Mouse (Mus musculus) midbrain, postnatal 0 days (tissue): ENCODE data around the gene Rfxank. TPM values are rescaled to one million over a fixed set of nuclear protein-coding genes. Genes with fewer than 3 reads are reported as not detected.

Source experiments
- ATAC-seq: fragments of 200-750 bp; cut with Nextera tagmentation; 2 replicates; pipeline ENCODE4 v1.8.0; 2017; ENCODE audit warnings: moderate number of reproducible peaks, mild to moderate bottlenecking, moderate TSS enrichment, moderate library complexity; ENCODE audit not compliant: low FRiP score
- DNase-seq: peaks from one replicate; pipeline ENCODE4 v3.0.0-alpha.2; 2015; ENCODE audit warnings: low spot score
- H3K27ac ChIP-seq: fragments of 300-500 bp; sonication (generic); 2 replicates; pipeline ENCODE4 v1.5.1; 2014; ENCODE audit warnings: low read depth, mild to moderate bottlenecking, low read length, mixed read lengths
- H3K27me3 ChIP-seq: fragments of 300-500 bp; sonication (generic); 2 replicates; pipeline ENCODE4 v1.6.1; 2014; ENCODE audit warnings: low read length, control low read depth, mixed read lengths; ENCODE audit not compliant: insufficient read depth
- H3K36me3 ChIP-seq: fragments of 300-500 bp; sonication (generic); 2 replicates; pipeline ENCODE4 v1.6.1; 2014; ENCODE audit warnings: low read length, control low read depth, mixed read lengths; ENCODE audit not compliant: insufficient read depth
- H3K4me1 ChIP-seq: fragments of 300-500 bp; sonication (generic); 2 replicates; pipeline ENCODE4 v1.6.1; 2014; ENCODE audit warnings: mild to moderate bottlenecking, control low read depth, antibody characterized with exemption, low read length, mixed read lengths; ENCODE audit not compliant: insufficient read depth
- H3K4me2 ChIP-seq: fragments of 300-500 bp; sonication (generic); 2 replicates; pipeline ENCODE4 v1.6.1; 2014; ENCODE audit warnings: low read depth, mild to moderate bottlenecking, low read length, mixed read lengths; ENCODE audit not compliant: poor library complexity, severe bottlenecking
- H3K4me3 ChIP-seq: fragments of 300-500 bp; sonication (generic); 2 replicates; pipeline ENCODE4 v1.5.1; 2014; ENCODE audit warnings: low read depth, mild to moderate bottlenecking, low read length, moderate library complexity
- H3K9ac ChIP-seq: fragments of 300-500 bp; sonication (generic); replicated peaks from 2 replicates; pipeline ENCODE4 v1.6.1; 2014; ENCODE audit warnings: mild to moderate bottlenecking, low read length, moderate library complexity, mixed read lengths; ENCODE audit not compliant: poor library complexity, severe bottlenecking
- H3K9me3 ChIP-seq: fragments of 300-500 bp; sonication (generic); 2 replicates; pipeline ENCODE4 v1.6.1; 2016; ENCODE audit warnings: low read length, control low read depth
- CTCF ChIP-seq: IDR thresholded peaks from 2 replicates; pipeline ENCODE4 v1.5.1; 2016; ENCODE audit warnings: antibody characterized with exemption, mild to moderate bottlenecking
- WGBS: fragments of 180-500 bp; shearing (Covaris S2); extraction: QIAGEN DNeasy Blood & Tissue Kit; methylation state at CpG from one replicate; pipeline ENCODE4 v1.1.7; 2014; 5-methylcytosine and 5-hydroxymethylcytosine counted together
- polyA plus RNA-seq: library from polyadenylated mRNA; unstranded; fragments of >200 nt; fragmentation: Nextera tagmentation; extraction: Ambion mirVana; gene quantifications from 2 replicates; pipeline ENCODE4 v1.2.1, GENCODE M21; 2015
- total RNA-seq: library from RNA; depleted of rRNA; stranded (reverse); fragments of >200 nt; gene quantifications from 2 replicates; pipeline ENCODE4 v1.2.3, GENCODE M21; 2014

The Rfxank gene
- total and polyA plus RNA-seq, 2 experiments from 2014 or later: 7.4 to 12.3 TPM

DNA sequence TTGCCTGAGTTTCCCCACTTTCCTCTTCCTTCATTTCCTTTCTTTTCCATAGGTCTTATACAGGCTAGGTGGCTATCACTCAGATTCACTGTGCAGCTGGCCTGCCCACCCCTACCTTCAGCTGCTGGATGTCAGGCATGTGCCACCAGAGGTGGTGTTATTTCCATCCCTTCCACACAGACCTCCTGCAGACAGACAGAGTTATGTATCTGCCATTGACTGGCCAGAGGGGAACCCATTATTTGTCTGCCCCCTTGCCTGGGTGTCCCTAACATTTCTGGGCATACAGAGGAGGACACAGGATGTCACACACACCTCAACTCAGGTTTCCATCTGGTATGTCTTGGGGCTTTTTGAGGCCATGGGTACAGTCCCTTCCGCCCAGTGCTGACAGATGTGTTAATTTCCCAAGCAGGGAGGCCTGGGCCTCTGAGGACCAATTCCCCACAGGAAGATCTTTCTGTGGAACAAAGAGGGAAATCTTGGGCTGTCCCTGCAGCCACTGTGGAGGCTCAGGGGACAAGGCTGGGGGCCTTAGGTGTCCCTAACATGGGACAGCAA is 18.4 kb upstream of the Rfxank start:
- Histone ChIP-seq H3K4me3 (no peak overlapping the region), H3K27me3 (no peaks in the 10 kb centered on the region), H3K9me3 (no peaks in the 10 kb centered on the region), H3K9ac (no peak overlapping the region), H3K27ac (no peak overlapping the region), H3K4me2 (no peak overlapping the region), H3K36me3 (no peaks in the 10 kb centered on the region), H3K4me1 (no peaks in the 10 kb centered on the region)
- DNase-seq (no peak), ATAC-seq (no peak)
- WGBS: 100% methylated on average over 1 of the region's 1 CpGs
- TF ChIP-seq CTCF: no peak

- peak; percentile 68 for ATAC-seq
- H3K9ac ChIP-seq: no peak overlapping the region
- H3K4me3 ChIP-seq: no peak overlapping the region
- peak; percentile 75 for DNase-seq
- no peak overlapping the region for H3K27ac ChIP-seq
- no peaks in the 10 kb centered on the region for H3K9me3 ChIP-seq
- H3K36me3 ChIP-seq: no peaks in the 10 kb centered on the region
- no peaks in the 10 kb centered on the region for H3K27me3 ChIP-seq
- no peak for TF ChIP-seq CTCF
- H3K4me1 ChIP-seq: no peaks in the 10 kb centered on the region
- 13% methylated on average over 19 of the region's 22 CpGs for WGBS
- peak overlapping the region; percentile 43 for H3K4me2 ChIP-seq
Measured at GRCm38 (mm10) chr8:70152537-70153257, 13.7 kb upstream of the Rfxank start.

GRCm38 (mm10) chr8:70150158-70150557 is 11.2 kb upstream of the Rfxank start:
- Histone ChIP-seq H3K4me3 (no peak overlapping the region), H3K4me1 (no peaks in the 10 kb centered on the region), H3K27me3 (no peaks in the 10 kb centered on the region), H3K9me3 (no peaks in the 10 kb centered on the region), H3K4me2 (no peak overlapping the region), H3K9ac (no peak overlapping the region), H3K27ac (no peak overlapping the region), H3K36me3 (peaks cover 20% of the 10 kb centered on the region)
- TF ChIP-seq CTCF: no peak
- DNase-seq (no peak), ATAC-seq (peak; percentile 6; the same call in 1 of the 2 replicates)
- 18% methylated on average over 13 of the region's 13 CpGs for WGBS

DNA sequence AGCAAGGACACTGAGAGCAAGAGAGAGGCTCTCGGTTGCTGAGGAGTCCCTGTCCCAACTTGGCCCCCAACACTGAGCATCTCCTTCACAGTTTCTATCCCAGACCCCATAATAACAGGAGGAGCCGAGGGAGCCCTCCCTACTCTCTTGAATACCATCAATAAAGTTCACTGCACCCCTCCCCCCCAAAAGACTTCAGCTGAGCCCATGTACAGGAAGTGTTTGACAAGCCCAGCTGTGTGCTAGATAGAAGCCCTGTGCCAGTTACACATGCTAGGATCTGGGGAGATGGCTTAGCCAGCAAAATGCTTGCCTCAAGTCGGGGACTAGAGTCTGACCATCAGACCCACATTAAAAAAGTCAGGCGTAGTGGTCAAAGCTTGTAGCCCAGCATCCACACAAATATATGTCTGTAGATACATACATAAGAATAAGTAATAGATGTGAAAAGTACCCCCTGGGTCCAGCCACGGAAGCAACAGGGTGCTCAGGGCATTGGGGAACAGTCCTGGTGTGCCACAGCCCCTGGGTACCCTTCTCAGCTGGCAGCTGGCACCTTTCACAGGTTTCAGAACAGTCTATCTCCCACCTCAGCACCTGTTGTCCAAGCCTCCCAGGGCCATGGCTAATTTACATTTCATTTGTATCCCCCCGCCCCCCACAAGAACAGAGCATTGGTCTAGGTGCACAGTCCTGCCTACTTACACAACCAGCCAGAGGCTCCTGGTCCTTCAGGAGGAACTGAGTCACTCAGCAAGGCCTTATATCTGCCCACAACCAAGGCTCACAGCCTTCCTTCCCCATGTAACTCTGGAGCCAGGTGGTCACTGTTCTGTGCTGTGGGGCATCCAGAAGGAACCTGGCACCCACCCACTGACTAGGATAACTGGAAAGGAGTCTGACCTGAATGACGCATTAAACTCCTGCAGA is 9.0 kb upstream of the Rfxank start:
- no peaks in the 10 kb centered on the region for H3K27me3 ChIP-seq
- H3K9ac ChIP-seq: no peak overlapping the region
- H3K36me3 ChIP-seq: peaks cover 33% of the 10 kb centered on the region
- H3K27ac ChIP-seq: no peak overlapping the region
- H3K4me1 ChIP-seq: no peaks in the 10 kb centered on the region
- 89% methylated on average over 7 of the region's 7 CpGs for WGBS
- TF ChIP-seq CTCF: no peak
- DNase-seq (no peak), ATAC-seq (no peak)
- no peak overlapping the region for H3K4me3 ChIP-seq
- H3K9me3 ChIP-seq: no peaks in the 10 kb centered on the region
- H3K4me2 ChIP-seq: no peak overlapping the region

GRCm38 (mm10) chr8:70139981-70140380 is 1.0 kb upstream of the Rfxank start:
- ATAC-seq (no peak), DNase-seq (peak; percentile 4)
- 8% methylated on average over 9 of the region's 9 CpGs for WGBS
- Histone ChIP-seq H3K4me1 (peaks cover 7% of the 10 kb centered on the region), H3K9ac (peak overlapping the region; percentile 73), H3K4me3 (peak overlapping the region; percentile 58), H3K4me2 (peak overlapping the region; percentile 77), H3K36me3 (peaks cover 30% of the 10 kb centered on the region), H3K27ac (peak overlapping the region; percentile 83), H3K9me3 (no peaks in the 10 kb centered on the region), H3K27me3 (no peaks in the 10 kb centered on the region)
- TF ChIP-seq CTCF: no peak
